Mouse (Mus musculus): ENCODE measurements around the gene Tnrc6a. TPM values are rescaled to one million over a fixed set of nuclear protein-coding genes. Genes with fewer than 3 reads are reported as not detected.

Gene Tnrc6a
- total RNA-seq, 2 experiments from 2014 or later: 49.6 to 54.1 TPM

- no peak for DNase-seq (ENCODE audit: low spot score in 2 of 2)
- intact Hi-C loops (cut with DNase I): no loop called here
These were observed 91.5 kb downstream of the Tnrc6a start for GRCm38 (mm10) chr7:123215138-123215537.

GRCm38 (mm10) chr7:123217448-123218354 is 94.0 kb downstream of the Tnrc6a start:
- intact Hi-C loops (cut with DNase I): no loop called here
- no peak for DNase-seq (ENCODE audit: low spot score in 2 of 2)

GRCm38 (mm10) chr7:123218620-123219019 is 94.9 kb downstream of the Tnrc6a start:
- DNase-seq (ENCODE audit: low spot score in 2 of 2): peak in 1 of 2 experiments; percentile 53

GRCm38 (mm10) chr7:123219781-123220632 is 96.3 kb downstream of the Tnrc6a start:
- peak in 1 of 2 experiments; percentile 44 for DNase-seq (ENCODE audit: low spot score in 2 of 2)
- intact Hi-C loops (cut with DNase I): no loop called here

More at GRCm38 (mm10) chr7:123218620-123219019, 94.9 kb downstream of the Tnrc6a start:
- intact Hi-C loops (cut with DNase I): no loop called here

DNA sequence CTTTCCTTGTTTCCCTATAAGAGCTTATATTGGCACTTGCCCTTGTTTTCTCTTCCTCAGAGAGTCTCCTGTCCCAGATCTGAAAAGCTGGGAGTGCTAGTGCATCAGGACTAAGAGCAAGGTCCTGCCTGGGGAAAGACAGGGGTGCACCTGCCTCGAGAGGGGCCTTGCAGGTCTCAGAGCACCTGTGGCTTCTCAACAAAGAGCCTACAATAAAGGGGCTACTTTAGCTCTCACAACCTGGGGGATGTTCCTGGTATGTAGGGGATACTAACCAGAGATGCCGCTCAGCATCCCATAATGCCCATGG is 96.9 kb downstream of the Tnrc6a start:
- intact Hi-C loops (cut with DNase I): no loop called here
- DNase-seq (ENCODE audit: low spot score in 2 of 2): no peak

GRCm38 (mm10) chr7:123224076-123224475 is 100.4 kb downstream of the Tnrc6a start:
- intact Hi-C loops (cut with DNase I): no loop called here
- no peak for DNase-seq (ENCODE audit: low spot score in 2 of 2)

GRCm38 (mm10) chr7:123225159-123225558 is 101.5 kb downstream of the Tnrc6a start:
- no peak for DNase-seq (ENCODE audit: low spot score in 2 of 2)
- intact Hi-C loops (cut with DNase I): no loop called here

DNA sequence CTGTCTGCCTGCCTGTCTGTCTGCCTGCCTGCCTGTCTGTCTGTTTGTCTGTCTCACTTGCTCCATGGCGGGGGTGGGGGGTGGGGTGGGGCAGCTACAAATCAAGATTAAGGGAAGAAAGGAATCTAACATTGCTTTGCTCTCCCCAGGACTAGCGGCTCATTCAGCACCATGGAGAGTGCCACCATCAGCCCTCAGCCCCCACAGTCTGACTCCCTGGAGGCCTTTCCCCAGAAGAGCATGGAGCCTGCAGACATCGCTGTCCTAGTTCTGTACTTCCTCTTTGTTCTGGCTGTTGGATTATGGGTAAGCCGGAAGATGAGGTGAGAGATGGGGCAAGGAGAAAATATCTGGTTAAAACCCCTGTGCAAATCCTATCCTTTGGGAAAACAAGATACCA is 111.8 kb downstream of the Tnrc6a start:
- intact Hi-C loops (cut with DNase I): no loop called here
- no peak for DNase-seq (ENCODE audit: low spot score in 2 of 2)

DNA sequence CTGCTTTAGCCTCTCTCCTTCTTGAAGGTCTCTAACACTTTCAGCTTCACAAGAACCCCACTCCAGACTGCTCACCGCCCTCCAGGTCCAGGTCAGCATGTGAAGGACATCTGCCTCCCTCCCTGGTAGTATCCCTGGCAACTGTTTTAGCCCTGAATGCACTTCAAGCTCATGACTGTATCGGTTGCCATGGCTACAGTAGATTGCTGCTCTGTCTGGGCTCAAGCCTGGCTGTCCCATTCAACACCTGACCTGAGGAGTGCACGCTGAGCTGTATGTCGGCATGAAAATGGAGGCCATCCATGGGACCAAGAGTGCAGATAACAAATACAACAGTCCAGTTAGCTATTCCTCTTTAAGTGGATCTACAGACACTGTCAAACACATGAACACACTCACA is 114.9 kb downstream of the Tnrc6a start:
- intact Hi-C loops (cut with DNase I): no loop called here
- DNase-seq (ENCODE audit: low spot score in 2 of 2): no peak

- intact Hi-C loops (cut with DNase I): no loop called here
- no peak for DNase-seq (ENCODE audit: low spot score in 2 of 2)
These were observed 116.4 kb downstream of the Tnrc6a start for GRCm38 (mm10) chr7:123240064-123240463.

DNA sequence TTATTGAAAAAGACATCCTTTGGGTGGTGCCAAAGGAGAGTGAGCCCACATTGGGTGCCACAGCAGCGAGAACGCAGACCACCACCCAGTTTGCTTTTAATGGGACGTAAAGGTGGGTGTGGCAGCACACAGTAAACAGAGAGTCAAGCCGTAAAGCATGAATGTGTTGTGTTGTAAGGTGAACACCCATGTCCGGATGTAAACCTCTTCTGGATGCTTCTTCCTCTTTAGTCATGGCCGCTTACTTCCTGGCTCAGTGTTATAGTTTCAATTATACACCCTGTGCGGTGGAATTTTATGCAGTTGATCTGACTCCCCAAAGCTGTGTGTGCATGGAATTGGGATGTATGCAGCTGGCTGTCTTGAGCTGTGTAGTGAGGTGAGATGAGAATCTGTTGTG is 118.6 kb downstream of the Tnrc6a start:
- intact Hi-C loops (cut with DNase I): no loop called here
- DNase-seq (ENCODE audit: low spot score in 2 of 2): no peak

DNA sequence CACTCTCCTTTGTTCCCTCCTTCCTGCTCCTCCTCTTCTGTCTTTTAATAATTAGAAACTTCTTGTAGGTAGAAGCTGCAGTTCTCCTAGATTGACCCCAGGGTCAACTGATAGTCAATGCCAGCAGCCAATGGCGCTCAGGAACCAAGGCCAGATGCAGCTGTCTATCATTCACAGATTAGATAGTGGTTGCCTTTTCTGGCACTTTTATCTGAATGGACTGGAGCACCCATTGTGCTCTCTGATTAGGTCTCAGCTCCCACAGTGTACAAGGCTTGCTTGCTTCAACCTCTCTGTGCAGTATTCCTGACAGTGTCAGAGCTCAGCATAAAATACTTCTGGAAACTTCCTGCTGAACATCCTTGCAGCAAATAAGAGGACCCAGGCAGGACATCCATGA is 121.1 kb downstream of the Tnrc6a start:
- no peak for DNase-seq (ENCODE audit: low spot score in 2 of 2)
- intact Hi-C loops (cut with DNase I): no loop called here

Other genes starting within 250 kb of the Tnrc6a start
- 10 to 100 TPM; 61.4 to 71.6 TPM for gene Rbbp6, start 158.2 kb upstream of the Tnrc6a start, total RNA-seq (2021)
- gene Slc5a11, start 90.9 kb downstream of the Tnrc6a start, total RNA-seq (2021): 1 to 10 TPM in 1 of 2 experiments, under 1 TPM in 1; 0.55 to 2.0 TPM
- 10 to 100 TPM; 85.3 to 87.8 TPM for gene Lcmt1, start 245.9 kb downstream of the Tnrc6a start, total RNA-seq (2021)
- gene Arhgap17, start 246.0 kb downstream of the Tnrc6a start, total RNA-seq (2021): 10 to 100 TPM; 13.6 to 16.8 TPM

Measured in left cerebral cortex, postnatal 25 days (tissue).